Mouse (Mus musculus): ENCODE measurements around the gene Ctsh.

GRCm38 (mm10) chr9:90067341-90067740 lies 13.4 kb downstream of the Ctsh start:
- no peak for TF ChIP-seq POLR2A (IDR thresholded peaks at IDR 0.05; ENCODE audit: extremely low read depth, insufficient read depth, low read length)
- no peak for TF ChIP-seq CTCF (IDR thresholded peaks at IDR 0.05; ENCODE audit: low read depth, low read length)

Data from liver, adult 2 months (tissue).